In genomic region chr9:65807251-65807650, GRCm38 (mm10) we compare ENCODE assay signal across 12 mouse cellular contexts. TPM values are rescaled to one million over a fixed set of nuclear protein-coding genes. Genes with fewer than 3 reads are reported as not detected.
DNase-seq lines count a peak whose midpoint lies in the region; ATAC-seq lines count a peak whose summit lies in the region.
"Had no signal": no experiment of that assay in that cellular context is flagged by ENCODE, and none has a peak within 500 bp of the region (broad histone marks: within the 10 kb centered on the region; RNA-seq: fewer than 3 reads in every experiment).

No protein-coding gene starts in this region.

- H3K4me2 ChIP-seq in heart, embryonic 16.5 days (ENCODE audit: low read depth, low read length) = peak overlapping the region; percentile 1; the same call in 1 of the 2 replicates
- no peak overlapping the region for H3K4me2 ChIP-seq in kidney, embryonic 16.5 days (replicated peaks; ENCODE audit: low read depth, low read length)
- H3K4me2 ChIP-seq: liver, embryonic 13.5 days; midbrain, embryonic 13.5 days had no signal

- no peaks in the 10 kb centered on the region for H3K27me3 ChIP-seq in heart, embryonic 10.5 days (ENCODE audit: insufficient read depth, poor library complexity, severe bottlenecking)
- no peaks in the 10 kb centered on the region for H3K27me3 ChIP-seq in heart, embryonic 16.5 days (ENCODE audit: control insufficient read depth, insufficient read depth, low read length)
- no peaks in the 10 kb centered on the region for H3K27me3 ChIP-seq in kidney, embryonic 16.5 days (ENCODE audit: insufficient read depth, low read length)
- H3K27me3 ChIP-seq: liver, embryonic 13.5 days; midbrain, embryonic 13.5 days had no signal

- intact Hi-C loops in left cerebral cortex, postnatal 4 days (cut with DNase I) = no loop called here

- H3K4me3 ChIP-seq in heart, embryonic 10.5 days = no peak overlapping the region
- no peak overlapping the region for H3K4me3 ChIP-seq in heart, embryonic 16.5 days (ENCODE audit: low read length)
- H3K4me3 ChIP-seq in kidney, embryonic 16.5 days (ENCODE audit: low read length) = no peak overlapping the region
- H3K4me3 ChIP-seq: liver, embryonic 13.5 days; midbrain, embryonic 13.5 days had no signal

- H3K4me1 ChIP-seq in heart, embryonic 10.5 days = peaks cover 18% of the 10 kb centered on the region
- H3K4me1 ChIP-seq in heart, embryonic 16.5 days (ENCODE audit: control insufficient read depth, insufficient read depth, low read length) = peaks cover 22% of the 10 kb centered on the region
- H3K4me1 ChIP-seq in kidney, embryonic 16.5 days (ENCODE audit: insufficient read depth, low read length) = no peaks in the 10 kb centered on the region

- no peaks in the 10 kb centered on the region for H3K9me3 ChIP-seq in heart, embryonic 10.5 days
- H3K9me3 ChIP-seq in heart, embryonic 16.5 days (replicated peaks; ENCODE audit: control insufficient read depth, low read length) = no peaks in the 10 kb centered on the region
- no peaks in the 10 kb centered on the region for H3K9me3 ChIP-seq in kidney, embryonic 16.5 days (ENCODE audit: low read length)
- H3K9me3 ChIP-seq: liver, embryonic 13.5 days; midbrain, embryonic 13.5 days had no signal

- no peak overlapping the region for H3K27ac ChIP-seq in heart, embryonic 10.5 days
- H3K27ac ChIP-seq in heart, embryonic 16.5 days (ENCODE audit: low read length) = peak overlapping the region; percentile 44
- H3K27ac ChIP-seq in kidney, embryonic 16.5 days (ENCODE audit: low read length) = no peak overlapping the region
- H3K27ac ChIP-seq: liver, embryonic 13.5 days; midbrain, embryonic 13.5 days had no signal

- peak; percentile 70 for DNase-seq in adrenal gland, postnatal 10 days
- no peak for DNase-seq in adrenal gland, adult 8-10 months
- DNase-seq in heart, adult 11 months = peak; percentile 90
- no peak for DNase-seq in heart, embryonic 10.5 days (ENCODE audit: low spot score)
- peak; percentile 38 for DNase-seq in left cerebral cortex, postnatal 4 days
- DNase-seq in left cerebral cortex, adult 9 months (ENCODE audit: low spot score in 2 of 2) = no peak
- DNase-seq: kidney, adult 2 months; liver, embryonic 13.5 days; right cerebral cortex, adult 18-20 months had no signal

- no peak overlapping the region for H3K9ac ChIP-seq in heart, embryonic 16.5 days (ENCODE audit: low read length)
- no peak overlapping the region for H3K9ac ChIP-seq in kidney, embryonic 16.5 days (replicated peaks; ENCODE audit: low read length)
- H3K9ac ChIP-seq: liver, embryonic 13.5 days; midbrain, embryonic 13.5 days had no signal

- 58% methylated on average over 5 of the region's 5 CpGs for WGBS in heart, embryonic 10.5 days
- WGBS in heart, embryonic 16.5 days = 32% methylated on average over 5 of the region's 5 CpGs
- WGBS in kidney, embryonic 16.5 days = 67% methylated on average over 5 of the region's 5 CpGs

- ATAC-seq in heart, embryonic 16.5 days (replicated peaks; ENCODE audit: extremely low read depth, insufficient read depth, low FRiP score) = peak; percentile 45; the same call in 1 of the 2 replicates
- no peak for ATAC-seq in kidney, embryonic 16.5 days (ENCODE audit: low FRiP score, low TSS enrichment)
- ATAC-seq: midbrain, embryonic 13.5 days had no signal

- 0 out of 2 replicates have a peak, but pooled peaks cover 2% of the 10 kb centered on the region for H3K36me3 ChIP-seq in heart, embryonic 10.5 days
- H3K36me3 ChIP-seq in heart, embryonic 16.5 days (ENCODE audit: control insufficient read depth, insufficient read depth) = no peaks in the 10 kb centered on the region
- no peaks in the 10 kb centered on the region for H3K36me3 ChIP-seq in kidney, embryonic 16.5 days (ENCODE audit: insufficient read depth, low read length)
- H3K36me3 ChIP-seq: liver, embryonic 13.5 days; midbrain, embryonic 13.5 days had no signal

RNA-seq across cellular contexts. Expression of gene Zfp609, which starts 20.1 kb away (rescaled TPM):
- 10 to 100 TPM; 30.4 to 36.1 TPM for total RNA-seq in adrenal gland, postnatal 10 days (2021)
- total RNA-seq in adrenal gland, adult 8-10 months (2022) = 10 to 100 TPM; 23.8 to 33.5 (median 28.4) TPM
- 5.8 and 7.7 TPM in 2 replicates for polyA plus RNA-seq in heart, embryonic 10.5 days (2016; fragmentation: Nextera tagmentation; extraction: Ambion mirVana)
- 10 to 100 TPM; 59.4 to 65.0 TPM for total RNA-seq in left cerebral cortex, postnatal 4 days (2021)
- polyA plus RNA-seq in heart, embryonic 16.5 days (2015; fragmentation: Nextera tagmentation; extraction: Ambion mirVana) = 4.2 and 5.1 TPM in 2 replicates
- 4.8 and 6.4 TPM in 2 replicates for polyA plus RNA-seq in kidney, embryonic 16.5 days (2015; fragmentation: Nextera tagmentation; extraction: Ambion mirVana)

Comparison
In these comparisons a context has a peak if more than half of its experiments do, and no peak if none do; other contexts are left out.
1. DNase-seq: peak in adrenal gland, postnatal 10 days (single experiment), heart, adult 11 months (single experiment) and left cerebral cortex, postnatal 4 days (single experiment); none in adrenal gland, adult 8-10 months (single experiment), heart, embryonic 10.5 days (single experiment) and left cerebral cortex, adult 9 months (0 of 2).